Mouse (Mus musculus) ES-E14 (cell line): Measurements from ENCODE around the gene Dpf3.

Experiments used
- CHD2 ChIP-seq: IDR thresholded peaks from 2 replicates; pipeline ENCODE4 v1.6.1; 2014; ENCODE audit warnings: mild to moderate bottlenecking, low read depth, low read length, inconsistent platforms
- HCFC1 ChIP-seq: IDR thresholded peaks from 2 replicates; pipeline ENCODE4 v1.6.1; 2012; ENCODE audit warnings: low read length, inconsistent platforms, borderline replicate concordance; ENCODE audit not compliant: insufficient read depth
- ZNF384 ChIP-seq: IDR thresholded peaks from 2 replicates; pipeline ENCODE4 v1.6.1; 2012; ENCODE audit warnings: low read depth, low read length, inconsistent platforms

DNA sequence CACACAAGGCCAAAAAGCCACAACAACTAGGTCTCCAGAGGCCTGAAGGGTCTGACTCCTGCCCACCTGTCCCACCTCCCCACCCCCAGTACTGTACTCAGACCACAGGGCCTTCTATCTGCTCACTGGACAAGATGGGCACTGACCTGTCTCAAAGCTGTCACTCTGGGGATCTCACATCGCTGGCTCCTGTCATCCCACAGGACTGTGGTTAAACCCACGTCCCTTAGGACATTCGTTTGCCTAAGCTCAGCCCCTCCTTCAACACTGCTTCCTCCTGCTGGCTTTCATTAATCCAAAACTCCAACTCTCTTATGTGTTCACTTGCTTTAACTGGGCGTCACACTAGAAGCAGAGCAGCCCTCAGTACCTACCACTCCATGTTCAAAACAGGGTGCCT is 159.0 kb downstream of the Dpf3 start:
- TF ChIP-seq CHD2 (no peak), HCFC1 (no peak), ZNF384 (no peak)
